Mouse (Mus musculus): ENCODE measurements around the gene Klhl29.

The Klhl29 gene

GRCm38 (mm10) chr12:5296422-5296821, 79.1 kb downstream of the Klhl29 start:
- DNase-seq (ENCODE audit: low spot score), result no peak

- DNase-seq (ENCODE audit: low spot score), result no peak
These were observed 83.2 kb downstream of the Klhl29 start for GRCm38 (mm10) chr12:5292316-5292715.

- no peak for DNase-seq (ENCODE audit: low spot score)
These were observed 89.9 kb downstream of the Klhl29 start for GRCm38 (mm10) chr12:5285579-5285978.

- DNase-seq (ENCODE audit: low spot score), result no peak
These were observed 90.5 kb downstream of the Klhl29 start for GRCm38 (mm10) chr12:5284961-5285360.

- no peak for DNase-seq (ENCODE audit: low spot score)
These were observed 91.8 kb downstream of the Klhl29 start for GRCm38 (mm10) chr12:5283654-5284053.

GRCm38 (mm10) chr12:5282611-5283010, 92.9 kb downstream of the Klhl29 start:
- DNase-seq (ENCODE audit: low spot score), result no peak

GRCm38 (mm10) chr12:5279873-5280272, 95.6 kb downstream of the Klhl29 start:
- no peak for DNase-seq (ENCODE audit: low spot score)

- no peak for DNase-seq (ENCODE audit: low spot score)
These were observed 98.5 kb downstream of the Klhl29 start for GRCm38 (mm10) chr12:5277028-5277427.

- no peak for DNase-seq (ENCODE audit: low spot score)
These were observed 100.0 kb downstream of the Klhl29 start for GRCm38 (mm10) chr12:5275507-5275936.

GRCm38 (mm10) chr12:5274519-5274944, 101.0 kb downstream of the Klhl29 start:
- DNase-seq (ENCODE audit: low spot score), result peak; percentile 44

GRCm38 (mm10) chr12:5273316-5274047, 102.0 kb downstream of the Klhl29 start:
- DNase-seq (ENCODE audit: low spot score), result no peak

GRCm38 (mm10) chr12:5270527-5270926, 105.0 kb downstream of the Klhl29 start:
- DNase-seq (ENCODE audit: low spot score), result no peak

- DNase-seq (ENCODE audit: low spot score), result no peak
These were observed 105.5 kb downstream of the Klhl29 start for GRCm38 (mm10) chr12:5269936-5270335.

GRCm38 (mm10) chr12:5269061-5269460, 106.4 kb downstream of the Klhl29 start:
- DNase-seq (ENCODE audit: low spot score), result no peak

GRCm38 (mm10) chr12:5268188-5268612, 107.3 kb downstream of the Klhl29 start:
- peak; percentile 89 for DNase-seq (ENCODE audit: low spot score)

- no peak for DNase-seq (ENCODE audit: low spot score)
These were observed 108.0 kb downstream of the Klhl29 start for GRCm38 (mm10) chr12:5267271-5268187.

GRCm38 (mm10) chr12:5266773-5267172, 108.7 kb downstream of the Klhl29 start:
- DNase-seq (ENCODE audit: low spot score), result no peak

GRCm38 (mm10) chr12:5261476-5261875, 114.0 kb downstream of the Klhl29 start:
- DNase-seq (ENCODE audit: low spot score), result no peak

GRCm38 (mm10) chr12:5258779-5259178, 116.7 kb downstream of the Klhl29 start:
- DNase-seq (ENCODE audit: low spot score), result no peak

GRCm38 (mm10) chr12:5257174-5257573, 118.3 kb downstream of the Klhl29 start:
- DNase-seq (ENCODE audit: low spot score), result no peak

- DNase-seq (ENCODE audit: low spot score), result no peak
These were observed 120.4 kb downstream of the Klhl29 start for GRCm38 (mm10) chr12:5255079-5255478.

GRCm38 (mm10) chr12:5254246-5254982, 121.1 kb downstream of the Klhl29 start:
- DNase-seq (ENCODE audit: low spot score), result no peak
